Mouse (Mus musculus): ENCODE measurements around the gene 2010109A12Rik. TPM values are rescaled to one million over a fixed set of nuclear protein-coding genes. Genes with fewer than 3 reads are reported as not detected.

2010109A12Rik gene
- total RNA-seq (2012; rRNA removed) = 0.42 and 0.76 TPM in 2 replicates

GRCm38 (mm10) chr5:93206109-93207005 is at the start of gene 2010109A12Rik, which contains the start of gene Ccni:
TSS of gene 2010109A12Rik (plus strand) at chr5:93206518.
TSS of gene Ccni (minus strand) at chr5:93206495.
- peak within 1 kb of the TSS; percentile 94 for H3K27ac ChIP-seq (ENCODE audit: insufficient read depth, low read depth, low read length, poor library complexity, severe bottlenecking)
- in situ Hi-C loops (cut with MboI; ENCODE audit: low sequenced_read_pairs in 2 of 2, unreplicated experiment in 2 of 2) = no loop called here
- TF ChIP-seq HCFC1 (IDR thresholded peaks at IDR 0.05; ENCODE audit: borderline replicate concordance, insufficient read depth, low read length) = peak; percentile 30; the same call in 1 of the 2 replicates
- TF ChIP-seq CHD2 (IDR thresholded peaks at IDR 0.05; ENCODE audit: low read depth, low read length) = 0 out of 2 replicates have a peak, but pooled peaks have one; percentile 21
- TF ChIP-seq ZNF384 (IDR thresholded peaks at IDR 0.05; ENCODE audit: low read depth, low read length) = no peak
- TF ChIP-seq ZC3H11A (IDR thresholded peaks at IDR 0.05; ENCODE audit: borderline replicate concordance, low read depth, low read length) = no peak
- no peak for TF ChIP-seq MAFK (IDR thresholded peaks at IDR 0.05; ENCODE audit: insufficient read depth, low read depth, low read length)

GRCm38 (mm10) chr5:93163541-93163940 is 42.8 kb upstream of the 2010109A12Rik start:
- Histone ChIP-seq H3K9ac (ENCODE audit: insufficient read depth, low read depth, low read length, poor library complexity, severe bottlenecking) (no peak overlapping the region), H3K9me3 (ENCODE audit: control insufficient read depth, insufficient read depth, low read depth, low read length) (no peaks in the 10 kb centered on the region), H3K4me1 (ENCODE audit: control insufficient read depth in 2 of 2, insufficient read depth in 2 of 2, low read length in 2 of 2, poor library complexity in 1 of 2) (no peaks in the 10 kb centered on the region), H3K36me3 (ENCODE audit: control insufficient read depth, insufficient read depth, low read length, poor library complexity, severe bottlenecking) (peaks cover 59% of the 10 kb centered on the region), H3K27ac (ENCODE audit: insufficient read depth, low read depth, low read length, poor library complexity, severe bottlenecking) (no peak overlapping the region), H3K4me3 (ENCODE audit: insufficient read depth in 1 of 2, low read depth in 1 of 2, low read length in 2 of 2, poor library complexity in 1 of 2, severe bottlenecking in 1 of 2) (no peak overlapping the region)
- peak; percentile 26 for DNase-seq (ENCODE audit: low read depth, low spot score)
- TF ChIP-seq MAFK (IDR thresholded peaks at IDR 0.05; ENCODE audit: insufficient read depth, low read depth, low read length) (no peak), ZC3H11A (IDR thresholded peaks at IDR 0.05; ENCODE audit: borderline replicate concordance, low read depth, low read length) (peak; percentile 49; the same call in 1 of the 2 replicates)
- in situ Hi-C loops (cut with MboI; ENCODE audit: low sequenced_read_pairs in 2 of 2, unreplicated experiment in 2 of 2) = no loop called here

More at GRCm38 (mm10) chr5:93206109-93207005, at the start of gene 2010109A12Rik, which contains the start of gene Ccni:
- Histone ChIP-seq H3K4me1 (ENCODE audit: control insufficient read depth in 2 of 2, insufficient read depth in 2 of 2, low read length in 2 of 2, poor library complexity in 1 of 2) (peaks cover 0 to 5% of the 10 kb centered on the region in 2 experiments; a peak in 2 of 4 replicates), H3K4me3 (ENCODE audit: insufficient read depth in 1 of 2, low read depth in 1 of 2, low read length in 2 of 2, poor library complexity in 1 of 2, severe bottlenecking in 1 of 2) (peak within 1 kb of the TSS; percentile 96 to 97), H3K9ac (ENCODE audit: insufficient read depth, low read depth, low read length, poor library complexity, severe bottlenecking) (peak within 1 kb of the TSS; percentile 96), H3K9me3 (ENCODE audit: control insufficient read depth, insufficient read depth, low read depth, low read length) (no peaks in the 10 kb centered on the region), H3K36me3 (ENCODE audit: control insufficient read depth, insufficient read depth, low read length, poor library complexity, severe bottlenecking) (peaks cover 3% of the 10 kb centered on the region; the same call in 1 of the 2 replicates)
- DNase-seq (ENCODE audit: low read depth, low spot score) = peak; percentile 95

GRCm38 (mm10) chr5:93167919-93168516 is 38.3 kb upstream of the 2010109A12Rik start:
- H3K27ac ChIP-seq (ENCODE audit: insufficient read depth, low read depth, low read length, poor library complexity, severe bottlenecking) = no peak overlapping the region
- no peak overlapping the region for H3K9ac ChIP-seq (ENCODE audit: insufficient read depth, low read depth, low read length, poor library complexity, severe bottlenecking)
- no peaks in the 10 kb centered on the region for H3K4me1 ChIP-seq (ENCODE audit: control insufficient read depth in 2 of 2, insufficient read depth in 2 of 2, low read length in 2 of 2, poor library complexity in 1 of 2)
- TF ChIP-seq CHD2 (IDR thresholded peaks at IDR 0.05; ENCODE audit: low read depth, low read length) (no peak), ZNF384 (IDR thresholded peaks at IDR 0.05; ENCODE audit: low read depth, low read length) (no peak), HCFC1 (IDR thresholded peaks at IDR 0.05; ENCODE audit: borderline replicate concordance, insufficient read depth, low read length) (no peak), MAFK (IDR thresholded peaks at IDR 0.05; ENCODE audit: insufficient read depth, low read depth, low read length) (no peak), ZC3H11A (IDR thresholded peaks at IDR 0.05; ENCODE audit: borderline replicate concordance, low read depth, low read length) (no peak)
- peaks cover 63% of the 10 kb centered on the region for H3K36me3 ChIP-seq (ENCODE audit: control insufficient read depth, insufficient read depth, low read length, poor library complexity, severe bottlenecking)
- in situ Hi-C loops (cut with MboI; ENCODE audit: low sequenced_read_pairs in 2 of 2, unreplicated experiment in 2 of 2) = no loop called here
- H3K9me3 ChIP-seq (ENCODE audit: control insufficient read depth, insufficient read depth, low read depth, low read length) = no peaks in the 10 kb centered on the region
- H3K4me3 ChIP-seq (ENCODE audit: insufficient read depth in 1 of 2, low read depth in 1 of 2, low read length in 2 of 2, poor library complexity in 1 of 2, severe bottlenecking in 1 of 2) = no peak overlapping the region
- DNase-seq (ENCODE audit: low read depth, low spot score) = no peak

GRCm38 (mm10) chr5:93168654-93169053 is 37.7 kb upstream of the 2010109A12Rik start:
- TF ChIP-seq ZC3H11A (IDR thresholded peaks at IDR 0.05; ENCODE audit: borderline replicate concordance, low read depth, low read length) (no peak), HCFC1 (IDR thresholded peaks at IDR 0.05; ENCODE audit: borderline replicate concordance, insufficient read depth, low read length) (no peak), MAFK (IDR thresholded peaks at IDR 0.05; ENCODE audit: insufficient read depth, low read depth, low read length) (no peak), ZNF384 (IDR thresholded peaks at IDR 0.05; ENCODE audit: low read depth, low read length) (no peak), CHD2 (IDR thresholded peaks at IDR 0.05; ENCODE audit: low read depth, low read length) (no peak)
- DNase-seq (ENCODE audit: low read depth, low spot score) = no peak
- H3K9me3 ChIP-seq (ENCODE audit: control insufficient read depth, insufficient read depth, low read depth, low read length) = no peaks in the 10 kb centered on the region
- peaks cover 63% of the 10 kb centered on the region for H3K36me3 ChIP-seq (ENCODE audit: control insufficient read depth, insufficient read depth, low read length, poor library complexity, severe bottlenecking)
- H3K4me1 ChIP-seq (ENCODE audit: control insufficient read depth in 2 of 2, insufficient read depth in 2 of 2, low read length in 2 of 2, poor library complexity in 1 of 2) = no peaks in the 10 kb centered on the region
- no peak overlapping the region for H3K4me3 ChIP-seq (ENCODE audit: insufficient read depth in 1 of 2, low read depth in 1 of 2, low read length in 2 of 2, poor library complexity in 1 of 2, severe bottlenecking in 1 of 2)
- no peak overlapping the region for H3K9ac ChIP-seq (ENCODE audit: insufficient read depth, low read depth, low read length, poor library complexity, severe bottlenecking)
- in situ Hi-C loops (cut with MboI; ENCODE audit: low sequenced_read_pairs in 2 of 2, unreplicated experiment in 2 of 2) = no loop called here
- no peak overlapping the region for H3K27ac ChIP-seq (ENCODE audit: insufficient read depth, low read depth, low read length, poor library complexity, severe bottlenecking)

Measured in ES-E14 (cell line).